Mouse (Mus musculus) CD4-positive, CD25-positive, alpha-beta regulatory T cell, adult 4 months (primary cell): ENCODE measurements around the gene Prima1. TPM values are rescaled to one million over a fixed set of nuclear protein-coding genes. Genes with fewer than 3 reads are reported as not detected.

Source experiments
- ATAC-seq: one replicate; pipeline ENCODE4 v1.8.0; 2017
- polyA plus RNA-seq, 2 experiments: library from polyadenylated mRNA; unstranded; fragments of 100-300 nt; shearing (Covaris generic); gene quantifications; one replicate each; pipeline ENCODE4 v1.2.1; 2017

Gene Prima1
- polyA plus RNA-seq, 2 experiments from 2014 or later: not detected

GRCm38 (mm10) chr12:103150247-103150646 lies 91.7 kb downstream of the Prima1 start:
- ATAC-seq: no peak

Other genes with a start within 250 kb of the Prima1 start
- gene Fam181a, start 68.8 kb upstream of the Prima1 start, polyA plus RNA-seq: not detected
- 10 to 100 TPM; 25.2 to 31.4 TPM for gene Asb2, start 113.9 kb upstream of the Prima1 start, polyA plus RNA-seq
- 1 to 10 TPM; 1.4 to 1.5 TPM for gene Otub2, start 146.5 kb upstream of the Prima1 start, polyA plus RNA-seq
- gene 9330161L09Rik, start 165.7 kb upstream of the Prima1 start, polyA plus RNA-seq: under 1 TPM in 1 of 2 experiments, not detected in 1; 0.90 TPM
- gene Ddx24, start 183.7 kb upstream of the Prima1 start, polyA plus RNA-seq: 100 to 1,000 TPM; 250 to 324 TPM
- gene Ifi27, start 192.1 kb upstream of the Prima1 start, polyA plus RNA-seq: 100 to 1,000 TPM; 343 to 436 TPM
- 1,000 to 10,000 TPM; 1,231 to 1,594 TPM for gene Ifi27l2a, start 201.5 kb upstream of the Prima1 start, polyA plus RNA-seq
- gene Ifi27l2b, start 215.1 kb upstream of the Prima1 start, polyA plus RNA-seq: under 1 TPM in 1 of 2 experiments, not detected in 1; 0.40 TPM